Mouse (Mus musculus): ENCODE measurements around the gene Trabd2b.

DNA sequence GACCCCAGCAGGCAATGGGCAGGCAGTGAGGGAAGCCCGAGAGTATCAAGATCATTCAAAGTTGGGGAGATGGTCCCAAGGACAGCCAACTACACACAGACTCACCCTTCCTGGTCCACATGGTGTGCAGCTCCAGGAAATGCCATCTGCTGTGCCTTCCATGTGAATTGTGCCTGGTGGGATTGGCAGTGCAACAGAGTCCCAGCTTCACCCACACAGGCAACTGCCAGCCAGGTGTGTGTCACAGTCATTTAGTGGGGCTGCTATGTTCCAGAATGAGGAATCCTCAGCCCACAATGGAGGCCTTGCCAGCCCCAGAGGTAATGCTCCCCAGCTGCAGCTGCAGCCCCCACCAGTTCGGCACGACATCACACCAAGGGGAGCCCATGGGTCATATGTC, 33.8 kb upstream of the Trabd2b start:
- TF ChIP-seq EP300 (IDR thresholded peaks at IDR 0.05; ENCODE audit: insufficient read depth, low read depth, low read length) (no peak), CTCF (IDR thresholded peaks at IDR 0.05) (no peak)

All from heart, adult 2 months (tissue).